Mouse (Mus musculus): ENCODE measurements around the gene Foxm1.
A peak's percentile ranks its signal among the peaks of the same experiment; 100 is the strongest.

Foxm1 gene

GRCm38 (mm10) chr6:128362381-128363006, at the start of gene Foxm1, which contains the start of gene Rhno1:
TSS of gene Foxm1 (plus strand) at chr6:128362967.
TSS of gene Rhno1 (minus strand) at chr6:128362911.
- DNase-seq (ENCODE audit: low spot score in 2 of 2): peak; percentile 58 to 80

GRCm38 (mm10) chr6:128314796-128315195, 48.0 kb upstream of the Foxm1 start:
- DNase-seq (ENCODE audit: low spot score in 2 of 2): no peak

- no peak for DNase-seq (ENCODE audit: low spot score in 2 of 2)
These were observed 47.2 kb upstream of the Foxm1 start for GRCm38 (mm10) chr6:128315597-128315996.

- peak in 1 of 2 experiments; percentile 55 for DNase-seq (ENCODE audit: low spot score in 2 of 2)
These were observed 44.5 kb upstream of the Foxm1 start for GRCm38 (mm10) chr6:128318317-128318716.

GRCm38 (mm10) chr6:128334397-128335124, 28.2 kb upstream of the Foxm1 start:
- peak in 1 of 2 experiments; percentile 67 for DNase-seq (ENCODE audit: low spot score in 2 of 2)

GRCm38 (mm10) chr6:128337467-128337866, 25.3 kb upstream of the Foxm1 start:
- DNase-seq (ENCODE audit: low spot score in 2 of 2): no peak

- DNase-seq (ENCODE audit: low spot score in 2 of 2): no peak
These were observed 23.9 kb upstream of the Foxm1 start for GRCm38 (mm10) chr6:128338876-128339275.

GRCm38 (mm10) chr6:128341956-128342723, 20.6 kb upstream of the Foxm1 start:
- DNase-seq (ENCODE audit: low spot score in 2 of 2): no peak

- no peak for DNase-seq (ENCODE audit: low spot score in 2 of 2)
These were observed 17.1 kb upstream of the Foxm1 start for GRCm38 (mm10) chr6:128345623-128346022.

GRCm38 (mm10) chr6:128346782-128347181, 16.0 kb upstream of the Foxm1 start:
- DNase-seq (ENCODE audit: low spot score in 2 of 2): no peak

GRCm38 (mm10) chr6:128349711-128350110, 13.1 kb upstream of the Foxm1 start:
- peak; percentile 32 to 45 for DNase-seq (ENCODE audit: low spot score in 2 of 2)

- no peak for DNase-seq (ENCODE audit: low spot score in 2 of 2)
These were observed 8.6 kb upstream of the Foxm1 start for GRCm38 (mm10) chr6:128354140-128354539.

GRCm38 (mm10) chr6:128355201-128355681, 7.5 kb upstream of the Foxm1 start:
- peak; percentile 48 to 49 for DNase-seq (ENCODE audit: low spot score in 2 of 2)

GRCm38 (mm10) chr6:128355726-128356416, 6.9 kb upstream of the Foxm1 start, which contains the start of gene Tulp3:
TSS of gene Tulp3 (minus strand) at chr6:128355851.
- DNase-seq (ENCODE audit: low spot score in 2 of 2): peak; percentile 95 to 96

- DNase-seq (ENCODE audit: low spot score in 2 of 2): peak in 1 of 2 experiments; percentile 69
These were observed 3.8 kb upstream of the Foxm1 start for GRCm38 (mm10) chr6:128358999-128359398.

GRCm38 (mm10) chr6:128361901-128362300, 866 bp upstream of the Foxm1 start:
- no peak for DNase-seq (ENCODE audit: low spot score in 2 of 2)

- peak in 1 of 2 experiments; percentile 28 for DNase-seq (ENCODE audit: low spot score in 2 of 2)
These were observed 449 bp downstream of the Foxm1 start for GRCm38 (mm10) chr6:128363007-128363825.

GRCm38 (mm10) chr6:128364721-128365120, 2.0 kb downstream of the Foxm1 start:
- DNase-seq (ENCODE audit: low spot score in 2 of 2): no peak

- DNase-seq (ENCODE audit: low spot score in 2 of 2): no peak
These were observed 3.7 kb downstream of the Foxm1 start for GRCm38 (mm10) chr6:128366466-128366865.

- no peak for DNase-seq (ENCODE audit: low spot score in 2 of 2)
These were observed 7.3 kb downstream of the Foxm1 start for GRCm38 (mm10) chr6:128370040-128370439.

GRCm38 (mm10) chr6:128375192-128375591, 12.4 kb downstream of the Foxm1 start, which contains the start of the genes Tex52 and Gm44596:
TSS of gene Tex52 (plus strand) at chr6:128375456.
TSS of gene Gm44596 (plus strand) at chr6:128375503.
- no peak for DNase-seq (ENCODE audit: low spot score in 2 of 2)

Measured in frontal cortex, postnatal 10 days (tissue).